Mouse (Mus musculus): ENCODE results near the gene Tmem119.

- TF ChIP-seq EP300 (IDR thresholded peaks at IDR 0.05; ENCODE audit: low read depth) (no peak), CTCF (IDR thresholded peaks at IDR 0.05; ENCODE audit: low read depth) (no peak)
These were observed 23.9 kb upstream of the Tmem119 start for GRCm38 (mm10) chr5:113824228-113824627.

All from liver, embryonic 14.5 days (tissue).